ENCODE assay signal across 12 mouse cellular contexts in the genomic region with DNA sequence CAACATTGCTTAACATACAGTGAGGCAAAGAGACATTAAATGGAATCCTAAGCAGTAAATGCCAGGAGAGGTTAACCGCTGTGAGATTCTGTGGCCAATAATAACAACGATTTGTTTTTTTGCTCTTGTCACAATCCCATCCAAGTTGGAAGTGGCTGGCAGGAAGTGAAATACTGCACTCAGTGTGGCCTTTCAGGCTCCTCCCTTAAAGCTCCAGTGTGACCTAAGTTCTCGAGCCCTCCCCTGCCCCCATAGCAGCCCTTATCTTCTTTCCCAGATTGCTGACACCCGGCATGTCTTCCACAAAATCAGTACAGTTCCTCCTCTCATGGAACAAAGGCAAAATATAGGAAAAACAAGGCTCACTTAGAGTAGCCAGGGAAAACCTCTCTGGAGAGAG.
DNase-seq lines count a peak whose midpoint lies in the region; ATAC-seq and TF ChIP-seq lines count a peak whose summit lies in the region.
"Had no signal": no experiment of that assay in that cellular context is flagged by ENCODE, and none has a peak within 500 bp of the region (broad histone marks: within the 10 kb centered on the region; RNA-seq: fewer than 3 reads in every experiment).

No protein-coding gene starts in this region.

- H3K4me1 ChIP-seq in heart, embryonic 11.5 days (ENCODE audit: control insufficient read depth, insufficient read depth, low read length), result no peaks in the 10 kb centered on the region
- no peaks in the 10 kb centered on the region for H3K4me1 ChIP-seq in lung, postnatal 0 days (ENCODE audit: insufficient read depth, low read depth, low read length)
- H3K4me1 ChIP-seq: neural tube, embryonic 13.5 days had no signal

- WGBS in heart, embryonic 11.5 days (ENCODE audit: insufficient replicate concordance), result 36% methylated on average over 4 of the region's 4 CpGs
- 33% methylated on average over 4 of the region's 4 CpGs for WGBS in lung, postnatal 0 days

- H3K27me3 ChIP-seq in heart, embryonic 11.5 days (ENCODE audit: control insufficient read depth, insufficient read depth, low read length), result no peaks in the 10 kb centered on the region
- no peaks in the 10 kb centered on the region for H3K27me3 ChIP-seq in lung, postnatal 0 days (replicated peaks; ENCODE audit: insufficient read depth, low read length)

- no peak for ATAC-seq in heart, embryonic 11.5 days (replicated peaks; ENCODE audit: insufficient number of reproducible peaks, low FRiP score, low TSS enrichment)
- peak; percentile 41 for ATAC-seq in lung, postnatal 0 days
- ATAC-seq in inflammation-experienced regulatory T-cells, adult 6 months, result no peak
- no peak for ATAC-seq in monocyte, adult 5-6 weeks (replicated peaks; ENCODE audit: insufficient number of reproducible peaks, low FRiP score, low TSS enrichment, poor library complexity, severe bottlenecking)
- no peak for ATAC-seq in CD4-positive, CD25-positive, alpha-beta regulatory T cell, adult 4 months
- ATAC-seq: hindbrain, postnatal 0 days had no signal

- TF ChIP-seq CTCF in lung, postnatal 0 days (IDR thresholded peaks at IDR 0.05), result no peak

- peak; percentile 97 for DNase-seq in heart, adult 11 months
- DNase-seq in heart, adult 18-20 months, result peak; percentile 36 to 70
- peak; percentile 8 to 22 for DNase-seq in heart, postnatal 36 days
- DNase-seq in lung, postnatal 0 days (ENCODE audit: low spot score), result peak; percentile 32
- DNase-seq: cerebellum, adult 8-10 months; right cerebral cortex, postnatal 4 days had no signal

- H3K27ac ChIP-seq in heart, embryonic 11.5 days (ENCODE audit: low read depth, low read length), result no peak overlapping the region
- no peak overlapping the region; the same call in 1 of the 2 replicates for H3K27ac ChIP-seq in lung, postnatal 0 days (ENCODE audit: low read length)
- H3K27ac ChIP-seq: hindbrain, postnatal 0 days; neural tube, embryonic 13.5 days had no signal

- intact Hi-C loops in heart, postnatal 36 days (cut with DNase I), result loop anchor here (10.0 kb wide), 1 partner anchor 266 kb away; no protein-coding TSS in a partner anchor

- TF ChIP-seq EP300 in lung, postnatal 0 days (IDR thresholded peaks at IDR 0.05), result no peak

- no peaks in the 10 kb centered on the region for H3K36me3 ChIP-seq in heart, embryonic 11.5 days (ENCODE audit: control insufficient read depth, insufficient read depth, low read length)
- H3K36me3 ChIP-seq in lung, postnatal 0 days (ENCODE audit: insufficient read depth, low read length), result no peaks in the 10 kb centered on the region
- H3K36me3 ChIP-seq: neural tube, embryonic 13.5 days had no signal

- H3K9ac ChIP-seq in heart, embryonic 11.5 days (ENCODE audit: low read depth, low read length), result no peak overlapping the region
- H3K9ac ChIP-seq in lung, postnatal 0 days (replicated peaks; ENCODE audit: low read depth), result no peak overlapping the region
- H3K9ac ChIP-seq: neural tube, embryonic 13.5 days had no signal

- H3K4me3 ChIP-seq in heart, embryonic 11.5 days (ENCODE audit: low read depth, low read length), result no peak overlapping the region
- H3K4me3 ChIP-seq in lung, postnatal 0 days (ENCODE audit: low read depth, low read length), result no peak overlapping the region
- H3K4me3 ChIP-seq: neural tube, embryonic 13.5 days had no signal

- no peaks in the 10 kb centered on the region for H3K9me3 ChIP-seq in heart, embryonic 11.5 days (replicated peaks; ENCODE audit: control insufficient read depth, low read length)
- no peaks in the 10 kb centered on the region for H3K9me3 ChIP-seq in lung, postnatal 0 days (ENCODE audit: low read length)
- H3K9me3 ChIP-seq: neural tube, embryonic 13.5 days had no signal

- H3K4me2 ChIP-seq in heart, embryonic 11.5 days, result no peak overlapping the region
- no peak overlapping the region for H3K4me2 ChIP-seq in lung, postnatal 0 days (replicated peaks; ENCODE audit: low read depth, low read length)
- H3K4me2 ChIP-seq: neural tube, embryonic 13.5 days had no signal

Comparison
In these comparisons a context has a peak if more than half of its experiments do, and no peak if none do; other contexts are left out.
1. DNase-seq: peak in every context shown above with its lines; median percentile 97 in heart, adult 11 months; 53 in heart, adult 18-20 months; 32 in lung, postnatal 0 days; 15 in heart, postnatal 36 days.